ENCODE assay signal across 22 mouse cellular contexts in genomic region chr14:103046677-103047076, GRCm38 (mm10). TPM values are rescaled to one million over a fixed set of nuclear protein-coding genes. Genes with fewer than 3 reads are reported as not detected.
"Had no signal": no experiment of that assay in that cellular context is flagged by ENCODE, and none has a peak within 500 bp of the region (broad histone marks: within the 10 kb centered on the region; RNA-seq: fewer than 3 reads in every experiment).

Gene Acod1, plus strand, starts transcription at chr14:103046977.

- H3K36me3 ChIP-seq: liver, embryonic 15.5 days; lung, embryonic 15.5 days; midbrain, embryonic 10.5 days; midbrain, embryonic 12.5 days; neural tube, embryonic 13.5 days; neural tube, embryonic 15.5 days had no signal

- H3K4me3 ChIP-seq: liver, embryonic 15.5 days; lung, embryonic 15.5 days; midbrain, embryonic 10.5 days; midbrain, embryonic 12.5 days; myocyte; neural tube, embryonic 13.5 days; neural tube, embryonic 15.5 days had no signal

- H3K4me2 ChIP-seq: liver, embryonic 15.5 days; lung, embryonic 15.5 days; midbrain, embryonic 12.5 days; neural tube, embryonic 13.5 days; neural tube, embryonic 15.5 days had no signal

- DNase-seq: liver, postnatal 0 days; lung, adult 2 months; lung, postnatal 14 days; lung, postnatal 36 days; midbrain, embryonic 14.5 days; right cerebral cortex, postnatal 25 days; right cerebral cortex, postnatal 4 days; spleen, adult 18-20 months; thymus, adult 18-20 months; thymus, postnatal 14 days; thymus, postnatal 36 days had no signal

- H3K4me1 ChIP-seq: lung, embryonic 15.5 days; midbrain, embryonic 12.5 days; neural tube, embryonic 13.5 days; neural tube, embryonic 15.5 days had no signal

- H3K9me3 ChIP-seq: liver, embryonic 15.5 days; lung, embryonic 15.5 days; midbrain, embryonic 10.5 days; midbrain, embryonic 12.5 days; neural tube, embryonic 13.5 days; neural tube, embryonic 15.5 days had no signal

- H3K27me3 ChIP-seq: liver, embryonic 15.5 days; lung, embryonic 15.5 days; midbrain, embryonic 12.5 days; neural tube, embryonic 13.5 days; neural tube, embryonic 15.5 days had no signal

- ATAC-seq: liver, postnatal 0 days; lung, postnatal 0 days; midbrain, embryonic 16.5 days had no signal

- H3K27ac ChIP-seq: liver, embryonic 15.5 days; lung, embryonic 15.5 days; midbrain, embryonic 10.5 days; midbrain, embryonic 12.5 days; neural tube, embryonic 13.5 days; neural tube, embryonic 15.5 days had no signal

- H3K9ac ChIP-seq: liver, embryonic 15.5 days; liver, postnatal 0 days; lung, embryonic 15.5 days; midbrain, embryonic 12.5 days; neural tube, embryonic 13.5 days; neural tube, embryonic 15.5 days had no signal

RNA-seq across cellular contexts. Expression of gene Acod1, which starts in this region (rescaled TPM):
- polyA plus RNA-seq: liver, postnatal 0 days; lung, embryonic 15.5 days; midbrain, embryonic 10.5 days; midbrain, embryonic 12.5 days; midbrain, embryonic 16.5 days; myocyte; neural tube, embryonic 11.5 days; neural tube, embryonic 13.5 days; neural tube, embryonic 15.5 days; stomach, embryonic 14.5 days had no signal
